Mouse (Mus musculus) megakaryocyte, embryonic 14.5 days (primary cell): ENCODE measurements around the gene Hhat.

Experiments
- FLI1 ChIP-seq: IDR thresholded peaks from 2 replicates; pipeline ENCODE4 v1.6.1; 2012; ENCODE audit warnings: low read length, inconsistent platforms, mixed read lengths
- GATA1 ChIP-seq: IDR thresholded peaks from 3 replicates; pipeline ENCODE4 v1.6.1; 2012; ENCODE audit warnings: mixed read lengths, low read length, inconsistent platforms, borderline replicate concordance

DNA sequence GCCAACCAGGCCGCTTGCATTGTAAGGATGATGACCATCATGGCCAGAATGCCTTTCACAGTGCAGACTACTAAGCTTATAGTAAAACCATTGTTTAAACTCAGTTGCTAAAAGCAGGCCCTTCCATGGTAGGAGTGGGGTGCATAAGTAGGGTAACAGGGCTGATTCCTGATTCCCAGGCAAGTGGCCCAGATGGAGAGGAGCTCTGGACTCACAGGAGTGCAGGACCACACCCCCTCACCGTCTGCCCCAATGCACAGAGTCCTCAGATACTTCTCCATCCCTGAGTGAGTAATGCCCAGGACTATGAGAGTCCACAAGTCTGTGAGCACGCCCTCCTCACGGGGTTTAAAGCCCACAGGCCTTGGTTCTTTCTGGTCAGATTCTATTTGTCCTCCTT is 175.6 kb downstream of the Hhat start:
- TF ChIP-seq GATA1 = no peak
- no peak for TF ChIP-seq FLI1
